Mouse (Mus musculus): ENCODE data around the gene Tcam1.

Tcam1 gene

DNA sequence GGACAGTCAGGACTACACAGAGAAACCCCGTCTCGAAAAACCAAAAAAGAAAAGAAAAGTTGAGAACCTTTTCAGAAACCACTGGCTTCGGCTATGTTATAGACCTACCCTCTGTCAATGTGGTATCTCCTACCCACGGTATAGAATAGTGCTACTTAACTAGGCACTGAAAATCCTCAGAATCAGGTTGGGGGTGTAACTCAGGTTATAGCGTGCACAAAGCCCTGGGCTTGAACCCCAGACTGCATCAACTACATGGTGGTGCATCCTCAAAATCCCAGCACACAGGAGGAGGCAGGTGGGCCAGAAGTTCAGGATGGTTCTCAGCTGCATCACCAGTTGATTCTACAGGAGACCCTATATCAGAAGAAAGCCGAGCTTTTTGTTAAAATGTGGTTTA lies 2.7 kb upstream of the Tcam1 start:
- DNase-seq: no peak

DNA sequence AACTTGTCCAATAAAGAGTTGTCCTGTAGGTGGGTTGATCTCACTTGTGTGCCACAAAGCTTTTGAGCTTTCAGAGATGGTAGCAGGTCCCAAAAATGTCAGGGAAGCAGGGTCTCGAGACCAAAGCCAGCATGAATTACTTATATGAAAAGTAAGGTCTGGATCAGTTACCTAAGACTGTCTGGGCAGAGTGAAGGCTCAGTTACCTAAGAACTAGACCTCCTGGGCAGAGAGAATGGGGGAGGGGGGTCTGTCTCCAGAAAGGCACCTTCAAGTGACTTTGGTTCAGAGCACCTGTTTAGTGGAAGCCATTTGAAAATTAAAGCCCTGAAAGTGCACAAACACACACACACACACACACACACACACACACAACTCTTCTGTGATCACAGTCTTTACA lies 2.1 kb upstream of the Tcam1 start:
- no peak for DNase-seq

DNA sequence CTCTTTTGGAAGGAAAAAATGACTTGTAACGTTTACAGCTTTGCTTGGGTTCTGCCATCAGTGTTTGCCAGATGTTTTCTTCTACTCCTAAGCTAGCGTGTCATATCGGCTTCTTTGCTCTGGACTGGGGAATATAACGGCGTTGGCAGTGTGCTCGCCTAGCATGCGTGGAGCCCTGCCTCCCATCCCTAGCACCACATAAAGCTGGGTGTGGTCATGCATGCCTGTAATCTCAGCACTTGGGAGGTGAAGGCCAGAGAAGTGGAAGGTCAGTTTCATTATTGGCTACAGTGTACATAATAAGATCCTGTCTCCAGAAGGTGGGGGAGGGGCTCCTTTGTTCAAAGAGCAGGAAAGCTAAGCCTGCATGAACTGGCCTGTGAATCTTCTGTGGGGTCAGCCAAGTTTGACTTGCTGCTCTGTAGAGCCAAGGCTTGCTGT lies 1.5 kb upstream of the Tcam1 start:
- DNase-seq: peak; percentile 90

DNA sequence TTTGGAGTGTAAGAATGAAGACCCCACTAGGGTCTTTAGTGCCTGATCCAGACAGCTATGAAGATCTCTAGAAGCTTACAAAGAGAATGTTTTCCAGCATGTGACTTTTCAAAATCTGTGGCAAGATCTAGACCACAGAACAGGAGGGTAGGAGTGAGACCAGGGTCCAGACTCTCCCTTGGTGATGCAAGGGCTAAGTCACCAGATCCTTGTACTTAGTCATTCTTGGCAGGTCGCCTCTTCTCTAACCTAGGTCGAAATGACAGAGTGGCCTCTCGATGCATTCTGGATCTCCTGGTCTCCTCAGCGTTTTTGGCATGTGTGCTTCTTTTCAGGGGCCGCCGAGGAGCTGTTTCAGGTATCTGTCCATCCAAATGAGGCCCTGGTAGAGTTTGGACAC lies 6.0 kb downstream of the Tcam1 start:
- no peak for DNase-seq

DNA sequence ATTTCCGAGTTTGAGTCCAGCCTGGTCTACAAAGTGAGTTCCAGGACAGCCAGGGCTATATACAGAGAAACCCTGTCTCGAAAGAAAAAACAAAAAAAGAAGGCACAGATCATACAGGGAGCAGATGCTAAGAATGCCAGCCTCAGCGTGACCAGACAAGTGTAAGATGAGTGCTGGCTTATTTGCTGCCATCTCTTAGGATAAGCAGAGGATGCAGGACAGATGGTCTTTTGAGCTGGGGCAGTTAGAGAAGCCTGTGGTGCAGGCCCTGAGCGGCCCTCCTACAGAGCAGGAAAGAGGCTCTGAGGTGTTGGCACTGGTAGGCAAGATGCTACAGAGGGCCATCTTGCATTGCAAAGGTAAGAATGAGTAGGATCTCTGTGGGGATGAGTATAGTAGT lies 6.9 kb downstream of the Tcam1 start:
- DNase-seq: no peak

DNA sequence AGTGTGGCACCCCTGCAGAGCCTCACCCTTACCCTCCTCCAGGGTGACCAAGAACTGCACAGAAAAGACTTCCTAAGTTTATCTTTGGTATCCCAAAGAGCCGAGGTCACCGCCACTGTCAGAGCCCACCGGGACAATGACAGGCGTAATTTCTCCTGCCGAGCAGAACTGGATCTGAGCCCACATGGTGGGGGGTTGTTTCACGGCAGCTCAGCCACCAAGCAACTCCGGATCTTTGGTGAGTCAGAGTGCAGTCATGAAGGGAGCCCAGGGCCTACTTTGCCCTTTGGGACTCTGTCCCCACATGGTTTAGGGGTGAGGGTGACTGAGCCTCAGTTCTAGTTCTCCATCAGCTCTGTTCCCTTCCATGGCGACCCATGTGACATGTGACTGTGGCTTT lies 7.7 kb downstream of the Tcam1 start:
- DNase-seq: no peak

DNA sequence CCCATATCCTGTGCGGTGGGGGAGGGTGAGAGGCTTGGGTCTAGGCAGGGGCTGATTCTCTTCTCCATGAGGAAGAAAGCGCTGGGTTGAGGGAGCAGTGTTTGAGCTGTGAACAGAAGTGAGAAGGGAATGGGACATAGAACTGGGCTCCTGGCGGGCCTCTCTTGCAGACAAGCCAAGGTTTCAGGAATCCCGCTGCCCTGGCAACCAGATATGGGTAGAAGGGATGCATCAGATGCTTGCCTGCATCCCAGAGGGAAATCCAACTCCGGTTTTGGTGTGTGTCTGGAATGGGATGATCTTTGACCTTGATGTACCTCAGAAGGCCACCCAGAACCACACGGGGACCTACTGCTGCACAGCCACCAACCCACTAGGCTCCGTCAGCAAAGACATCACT lies 9.7 kb downstream of the Tcam1 start:
- no peak for DNase-seq

DNA sequence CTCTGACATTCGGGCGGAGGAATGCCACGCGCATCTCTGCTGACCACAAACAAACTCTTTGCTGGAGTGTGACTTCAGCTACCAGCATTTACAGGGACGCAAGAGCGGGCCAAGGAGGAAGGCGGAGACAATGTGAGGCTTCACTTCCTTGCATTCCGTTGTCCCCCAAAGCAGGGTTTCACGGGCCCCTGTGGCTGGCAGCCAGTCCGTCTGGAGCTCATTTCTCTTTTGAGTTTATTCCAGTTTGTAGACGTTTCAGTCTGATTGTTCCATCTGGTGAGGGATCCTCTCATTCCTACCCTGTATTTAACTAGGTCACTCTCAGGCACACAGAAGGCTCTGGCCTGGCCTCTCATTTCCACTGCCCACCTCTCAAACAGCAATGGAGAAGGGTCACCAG lies 10.5 kb downstream of the Tcam1 start:
- peak; percentile 37 for DNase-seq

DNA sequence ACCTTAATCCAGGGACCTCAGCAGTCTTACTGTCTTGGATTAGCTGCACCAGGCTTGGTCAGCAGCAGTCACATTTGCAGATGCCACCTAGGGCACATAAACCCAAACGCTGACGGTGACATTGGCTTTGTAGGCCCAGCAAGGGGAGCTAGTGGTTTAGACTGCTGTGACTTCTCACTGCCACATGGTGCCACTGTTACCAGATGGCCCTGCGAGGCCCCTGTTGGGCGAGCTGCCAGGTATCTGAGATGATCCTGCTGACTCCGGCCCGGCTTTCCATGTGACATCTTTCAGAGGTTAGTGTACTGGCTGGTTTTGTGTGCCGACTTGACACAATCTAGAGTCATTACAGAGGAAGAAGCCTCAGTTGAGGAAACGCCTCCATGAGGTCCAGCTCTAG lies 12.9 kb downstream of the Tcam1 start:
- peak; percentile 83 for DNase-seq

DNA sequence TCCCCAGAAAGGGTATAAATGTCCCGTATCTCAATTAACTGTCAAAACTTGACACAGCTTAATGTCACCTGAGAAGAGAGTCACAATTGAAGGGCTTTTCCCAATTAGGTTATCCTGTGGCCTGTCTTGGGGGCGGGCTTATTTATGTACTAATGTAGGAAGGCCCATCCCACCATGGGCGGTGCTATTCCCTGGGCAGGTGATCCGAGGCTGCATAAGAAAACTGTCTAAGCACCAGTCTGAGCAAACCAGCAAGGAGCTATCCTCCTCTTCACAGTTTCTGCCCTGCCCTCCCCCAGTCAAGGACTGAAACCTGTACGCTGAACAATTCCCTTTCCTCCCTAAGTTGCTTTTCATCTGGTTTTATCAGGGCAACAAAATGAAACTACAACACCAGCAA lies 13.9 kb downstream of the Tcam1 start:
- no peak for DNase-seq

DNA sequence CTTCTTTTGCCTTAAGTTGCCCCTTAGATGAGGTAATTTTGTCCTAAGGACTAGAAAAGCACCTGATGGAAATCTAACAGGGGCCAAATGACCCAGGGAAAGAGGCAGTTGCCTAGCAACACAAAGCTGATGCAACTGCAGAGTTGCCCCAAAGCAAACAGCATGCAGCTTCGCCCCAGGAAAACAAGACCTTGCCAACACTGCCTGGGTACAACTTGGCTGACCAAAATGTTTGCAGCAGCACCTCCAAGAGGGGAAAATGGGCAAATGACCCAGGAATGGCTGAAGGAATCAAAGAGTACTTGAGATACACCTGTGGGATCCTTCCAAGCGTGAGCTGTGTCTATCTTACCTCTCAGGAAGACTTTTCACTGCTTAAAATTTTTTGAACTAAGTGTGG lies 15.4 kb downstream of the Tcam1 start:
- DNase-seq: peak; percentile 62

DNA sequence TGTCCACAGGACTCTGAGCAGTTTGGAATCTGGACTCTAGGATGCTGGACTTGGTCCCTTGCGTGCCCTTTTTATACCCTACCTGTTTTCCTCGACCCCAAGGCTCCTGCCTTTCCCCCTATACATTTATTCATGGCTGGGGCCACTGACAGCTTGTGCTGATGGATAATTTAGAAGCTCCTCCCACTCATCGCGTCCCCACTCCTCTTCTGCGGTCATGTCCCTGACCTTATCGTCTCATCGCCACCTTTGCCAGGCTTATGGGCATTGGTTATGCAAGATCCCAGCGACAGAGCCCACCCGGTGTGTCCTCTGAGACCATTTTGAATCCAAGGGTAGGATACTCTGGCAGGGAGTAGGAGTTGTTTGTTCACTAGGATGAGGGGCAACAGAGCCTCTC lies 25.3 kb downstream of the Tcam1 start, which contains the start of gene Gh:
TSS of gene Gh (minus strand) at position 101 of the 400 bp plus-strand sequence.
- DNase-seq: no peak

DNA sequence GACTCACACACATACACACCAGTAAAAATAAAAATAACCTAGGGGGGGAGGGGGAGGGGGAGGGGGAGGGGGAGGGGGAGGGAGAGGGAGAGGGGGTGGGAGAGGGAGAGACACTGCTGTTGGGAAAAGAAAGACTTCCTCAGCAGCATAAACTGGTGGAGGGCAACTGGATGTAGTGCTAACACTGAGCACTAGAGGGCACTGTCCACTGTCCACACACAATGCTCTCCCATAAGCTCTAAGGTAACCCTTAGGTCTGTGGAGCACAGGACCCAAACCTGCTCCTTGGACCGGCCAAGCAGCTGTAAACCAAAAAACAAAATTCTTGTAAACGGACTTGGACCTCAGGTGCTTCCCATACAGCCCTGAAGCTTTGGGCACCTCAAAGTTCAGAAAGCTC lies 26.2 kb downstream of the Tcam1 start:
- DNase-seq: peak; percentile 74

DNA sequence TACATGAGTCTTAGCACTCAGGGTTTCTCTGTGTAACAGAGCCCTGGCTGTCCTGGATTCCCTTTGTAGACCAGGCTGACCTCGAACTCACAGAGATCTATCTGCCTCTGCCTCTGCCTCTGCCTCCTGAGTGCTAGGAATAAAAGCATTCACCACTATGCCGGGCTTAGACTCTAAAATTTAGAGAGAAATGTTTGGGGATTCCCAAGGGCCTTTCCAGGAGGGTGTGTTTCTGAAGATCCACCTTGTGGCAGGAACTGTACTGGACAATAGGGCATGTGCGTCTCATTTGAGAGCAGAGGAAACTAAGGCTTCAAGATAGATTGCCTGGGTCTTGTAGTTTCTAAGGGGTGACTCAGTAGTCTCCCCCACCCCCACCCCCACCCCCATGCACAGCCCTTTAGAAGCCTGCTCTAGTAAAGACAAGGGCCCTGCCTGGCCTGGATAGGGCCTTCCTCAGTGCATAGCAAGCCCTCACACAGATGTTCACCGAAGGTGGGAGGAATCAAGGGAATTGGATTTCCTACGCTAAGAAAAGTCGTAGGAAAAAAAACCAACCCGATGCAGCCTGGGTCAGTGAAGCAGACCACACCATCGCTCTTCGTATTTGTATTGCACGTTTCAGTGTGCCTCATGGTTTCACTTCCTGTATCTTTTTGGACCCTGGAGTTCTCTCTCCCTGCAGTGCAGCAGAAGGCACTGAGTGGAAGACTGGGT lies 29.0 kb downstream of the Tcam1 start:
- no peak for DNase-seq

DNA sequence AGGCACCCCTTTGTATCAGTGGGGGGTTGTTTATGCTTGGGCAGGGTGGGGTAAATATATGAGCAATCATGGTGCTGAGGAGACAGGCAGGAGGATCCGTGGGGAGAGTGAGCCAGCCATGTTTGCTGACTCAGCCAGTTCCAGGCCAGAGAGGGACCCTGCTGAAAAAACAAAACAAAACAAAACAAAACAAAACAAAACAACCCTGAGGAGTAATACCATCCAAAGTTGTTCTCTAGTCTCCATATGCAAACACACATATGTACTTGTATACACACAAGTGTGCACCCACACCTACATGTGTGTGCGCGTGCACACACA lies 29.6 kb downstream of the Tcam1 start:
- no peak for DNase-seq

DNA sequence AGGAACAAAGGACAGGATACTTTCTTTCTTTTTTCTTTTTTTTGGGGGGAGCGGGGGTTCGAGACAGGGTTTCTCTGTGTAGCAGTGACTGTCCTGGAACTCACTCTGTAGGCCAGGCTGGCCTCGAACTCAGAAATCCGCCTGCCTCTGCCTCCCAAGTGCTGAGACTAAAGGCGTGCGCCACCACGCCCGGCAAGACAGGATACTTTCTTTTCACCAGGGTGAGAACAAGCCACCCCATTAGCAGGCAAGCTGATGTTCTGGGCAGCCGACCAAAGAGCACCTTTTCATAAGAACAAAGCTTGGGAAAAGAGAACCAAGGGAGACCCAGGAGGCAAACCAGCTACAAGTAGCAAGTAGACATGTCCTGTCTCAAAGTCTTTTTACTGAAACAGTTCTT lies 30.3 kb downstream of the Tcam1 start:
- no peak for DNase-seq

DNA sequence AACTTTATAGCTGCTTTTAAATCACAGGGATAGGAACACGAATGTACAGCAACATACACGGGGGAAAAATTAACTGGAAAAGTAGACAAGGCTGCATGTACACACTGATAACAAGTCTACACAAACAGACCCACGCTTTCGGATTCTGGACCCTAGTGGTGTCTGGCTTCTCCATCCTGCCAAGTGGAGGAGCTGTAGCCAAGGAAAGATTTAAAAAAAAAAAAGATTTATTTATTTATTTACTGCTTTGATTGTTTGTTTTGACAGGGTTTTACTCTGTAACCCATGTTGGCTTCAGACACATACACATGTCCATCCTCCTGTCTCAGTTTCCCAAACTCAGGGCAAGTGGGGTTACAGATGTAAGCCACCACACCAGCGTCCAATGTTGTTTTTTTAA lies 31.0 kb downstream of the Tcam1 start:
- no peak for DNase-seq

DNA sequence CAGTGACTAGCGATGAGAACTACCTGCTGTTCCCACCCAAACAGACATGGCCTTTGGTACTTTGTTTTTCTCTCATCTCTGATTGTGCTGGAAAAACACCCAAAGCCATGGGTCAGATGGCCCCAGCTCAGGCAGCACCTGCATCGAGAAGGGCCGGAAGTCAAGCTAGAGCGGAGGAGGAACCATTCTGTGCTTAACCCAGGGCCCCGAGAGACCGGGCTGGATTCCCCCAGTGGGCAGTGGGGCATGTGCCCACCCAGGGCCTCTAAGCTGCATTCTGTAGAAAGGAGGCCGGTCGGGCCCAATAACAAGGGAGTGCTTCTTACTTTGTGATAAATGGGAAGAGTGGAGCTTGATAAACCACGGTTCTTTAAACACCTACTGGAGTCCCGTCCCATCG lies 31.7 kb downstream of the Tcam1 start:
- DNase-seq: no peak

DNA sequence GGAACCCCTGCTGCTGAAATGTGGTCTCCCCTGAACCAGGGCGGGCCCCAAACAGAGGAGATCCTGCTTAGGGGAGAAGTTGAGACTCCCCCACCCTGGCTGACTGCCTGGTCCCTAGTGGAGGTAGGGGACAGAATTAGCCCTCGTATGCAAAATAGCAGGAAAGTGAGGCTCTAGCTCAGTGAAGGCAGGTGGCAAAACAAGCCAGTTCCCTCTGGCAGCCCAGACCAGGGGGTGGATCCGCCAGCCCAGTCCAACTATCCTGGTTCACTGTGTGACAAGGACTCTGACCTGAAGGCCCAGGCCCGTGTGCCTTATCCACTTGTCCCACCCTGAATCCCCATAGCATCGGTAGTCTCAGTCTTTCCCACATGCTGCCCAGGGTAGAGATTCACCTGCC lies 33.7 kb downstream of the Tcam1 start:
- DNase-seq: no peak

DNA sequence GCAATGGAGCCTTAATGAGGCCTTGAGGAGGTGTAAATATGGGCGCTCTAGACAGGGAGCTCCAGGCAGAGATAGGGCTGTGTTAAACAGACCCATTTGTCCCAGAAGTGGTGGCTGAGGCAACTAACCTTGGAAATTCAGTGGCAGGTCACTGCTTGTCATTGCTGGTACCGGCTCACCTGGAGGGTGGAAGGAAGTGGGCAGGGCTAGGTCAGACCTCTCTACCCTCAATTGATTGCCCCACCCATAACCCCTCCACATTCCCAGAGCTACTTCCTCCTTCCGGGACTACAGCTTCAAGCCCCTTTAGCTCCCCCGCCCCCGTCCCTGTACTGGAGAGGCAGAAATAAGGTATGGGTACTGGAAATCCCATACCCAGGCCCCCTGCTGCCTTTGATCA lies 37.1 kb downstream of the Tcam1 start:
- peak; percentile 65 for DNase-seq

DNA sequence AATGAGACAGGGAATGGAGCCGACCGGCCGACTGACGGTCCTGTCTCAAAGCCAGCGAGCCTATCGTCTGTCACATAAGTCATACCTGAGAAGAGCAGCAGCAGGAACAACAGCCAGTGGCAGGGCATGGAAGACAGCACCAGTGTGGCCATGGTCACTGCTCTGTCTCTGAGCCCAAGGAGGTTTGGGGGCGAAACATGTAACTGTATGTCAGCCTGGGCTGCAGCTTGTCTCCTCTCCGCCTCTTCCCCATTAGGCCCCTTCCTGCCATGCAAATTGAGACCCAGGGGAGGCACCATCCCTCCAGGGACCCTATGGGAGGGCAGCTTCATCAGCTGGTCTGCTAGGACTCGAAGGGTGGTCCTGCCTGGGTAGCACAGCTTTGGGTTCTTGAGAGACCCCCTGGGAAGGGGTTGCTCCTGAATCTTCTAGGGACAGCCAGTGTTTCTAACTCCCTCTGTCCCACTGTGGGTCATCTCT lies 37.9 kb downstream of the Tcam1 start, which contains the start of gene Cd79b:
TSS of gene Cd79b (minus strand) at position 430 of the 480 bp plus-strand sequence.
- no peak for DNase-seq

DNA sequence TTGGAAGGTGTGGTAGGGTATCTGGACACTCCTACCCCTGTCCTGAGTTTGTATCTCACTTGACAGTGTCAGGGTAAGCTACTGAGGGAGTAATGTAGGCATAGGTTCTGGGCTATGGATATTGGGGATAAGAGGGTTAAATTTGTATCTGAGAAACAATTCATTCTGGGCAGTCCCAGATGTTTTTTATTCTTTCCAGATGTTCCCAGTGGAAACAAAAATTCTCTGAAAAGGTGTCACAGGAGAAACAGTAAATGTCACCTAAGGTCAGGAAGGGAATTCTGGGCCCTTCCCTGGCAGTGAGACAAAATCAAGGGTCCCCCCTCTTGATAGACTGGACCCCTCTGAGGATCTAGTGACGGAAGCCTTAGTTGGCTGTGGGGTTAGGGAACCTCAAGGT lies 39.9 kb downstream of the Tcam1 start:
- no peak for DNase-seq

DNA sequence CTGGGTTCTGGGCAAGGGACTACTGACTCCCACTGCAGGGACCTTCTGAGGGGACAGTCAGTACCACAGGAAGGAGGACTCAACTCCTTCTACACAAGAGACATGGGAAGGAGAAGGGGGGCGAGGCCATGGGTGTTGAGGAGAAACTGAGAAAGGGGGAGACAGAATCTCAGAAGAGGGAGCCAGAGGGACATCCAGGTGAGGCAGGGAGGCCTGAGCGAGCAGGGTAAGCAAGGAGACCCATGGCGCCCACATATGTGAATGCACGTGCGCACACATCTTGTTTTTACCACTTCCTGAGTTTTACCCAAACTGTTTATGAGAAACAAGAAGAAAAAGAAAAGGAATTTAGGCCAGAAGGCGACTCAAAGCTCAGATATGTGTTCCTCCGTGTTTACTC lies 41.3 kb downstream of the Tcam1 start:
- DNase-seq: no peak

DNA sequence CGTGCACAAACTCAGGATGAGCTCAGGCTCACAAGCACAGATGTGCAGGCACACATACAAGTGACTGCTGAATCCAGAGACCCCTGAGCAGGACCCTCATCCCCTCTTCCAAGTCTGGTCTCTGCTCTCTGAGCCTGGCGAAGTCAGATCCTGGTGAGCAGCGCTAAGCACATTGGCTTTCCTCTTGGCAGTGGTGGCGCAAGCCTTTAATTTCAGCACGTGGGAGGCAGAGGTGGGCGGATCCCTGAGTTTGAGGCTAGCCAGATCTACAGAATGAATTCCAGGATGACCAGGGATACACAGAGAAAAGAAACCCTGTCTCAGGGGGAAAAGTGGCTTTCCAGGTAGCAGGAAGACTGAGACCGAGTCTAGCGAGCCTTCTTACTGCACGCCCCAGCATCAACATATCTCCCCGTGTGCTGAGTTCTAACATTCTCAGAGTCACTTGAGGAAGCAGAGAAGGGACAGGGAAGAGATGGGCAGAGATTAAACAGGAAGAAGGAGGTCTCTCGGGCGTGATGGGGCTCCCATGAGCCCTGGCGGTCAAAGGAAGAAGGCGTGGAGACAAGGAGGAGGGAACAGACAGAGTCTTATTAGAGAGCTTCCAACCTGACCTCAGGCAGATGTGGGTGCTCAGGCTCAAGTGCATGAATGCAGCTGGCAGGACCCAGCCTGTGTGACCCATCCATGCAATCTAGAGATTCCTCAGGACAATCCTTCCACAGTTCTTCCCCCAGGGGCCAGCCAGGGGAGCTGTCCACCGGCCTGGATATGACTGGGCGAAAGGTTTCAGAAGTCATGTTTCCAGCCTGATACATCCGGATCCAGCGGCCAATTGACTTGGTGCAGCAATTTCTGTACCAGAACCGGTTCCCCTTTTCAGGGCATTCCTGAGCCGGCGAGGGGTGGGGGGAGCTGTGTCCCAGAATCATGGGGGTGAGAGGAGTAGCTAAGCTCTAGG lies 42.2 kb downstream of the Tcam1 start:
- DNase-seq: peak; percentile 52

Data from lung, postnatal 10 days (tissue).